Mouse (Mus musculus) adipocyte (in vitro differentiated cells): ENCODE results near the gene Clcn5.

Source experiments
- DNase-seq: peaks from one replicate; pipeline ENCODE4 v3.0.0-alpha.2; 2016; ENCODE audit warnings: low spot score

Clcn5 gene

GRCm38 (mm10) chrX:7319089-7319721, at the start of gene Clcn5:
Gene Clcn5 (minus strand): TSS chrX:7319358.
- peak; percentile 95 for DNase-seq

GRCm38 (mm10) chrX:7325455-7325854, 6.3 kb upstream of the Clcn5 start:
- DNase-seq, result no peak

GRCm38 (mm10) chrX:7322288-7322687, 3.1 kb upstream of the Clcn5 start:
- peak; percentile 72 for DNase-seq

GRCm38 (mm10) chrX:7320571-7320970, 1.4 kb upstream of the Clcn5 start:
- DNase-seq, result no peak

- DNase-seq, result peak; percentile 52
Observed at GRCm38 (mm10) chrX:7318551-7319025, 570 bp downstream of the Clcn5 start.

GRCm38 (mm10) chrX:7315115-7315514, 4.0 kb downstream of the Clcn5 start:
- DNase-seq, result no peak

- DNase-seq, result no peak
Observed at GRCm38 (mm10) chrX:7314645-7315044, 4.5 kb downstream of the Clcn5 start.

- DNase-seq, result peak; percentile 68
Observed at GRCm38 (mm10) chrX:7308242-7308641, 10.9 kb downstream of the Clcn5 start.

- DNase-seq, result no peak
Observed at GRCm38 (mm10) chrX:7306861-7307260, 12.3 kb downstream of the Clcn5 start.

GRCm38 (mm10) chrX:7292981-7293380, 26.2 kb downstream of the Clcn5 start:
- DNase-seq, result no peak

GRCm38 (mm10) chrX:7292151-7292768, 26.9 kb downstream of the Clcn5 start:
- DNase-seq, result no peak

GRCm38 (mm10) chrX:7288976-7289375, 30.2 kb downstream of the Clcn5 start:
- no peak for DNase-seq

GRCm38 (mm10) chrX:7287051-7287734, 32.0 kb downstream of the Clcn5 start:
- no peak for DNase-seq

- DNase-seq, result no peak
Observed at GRCm38 (mm10) chrX:7282636-7283035, 36.5 kb downstream of the Clcn5 start.

GRCm38 (mm10) chrX:7279722-7280121, 39.4 kb downstream of the Clcn5 start:
- DNase-seq, result no peak

GRCm38 (mm10) chrX:7276564-7276963, 42.6 kb downstream of the Clcn5 start:
- DNase-seq, result no peak

GRCm38 (mm10) chrX:7261149-7261548, 58.0 kb downstream of the Clcn5 start:
- no peak for DNase-seq

- DNase-seq, result no peak
Observed at GRCm38 (mm10) chrX:7260400-7261113, 58.6 kb downstream of the Clcn5 start.

GRCm38 (mm10) chrX:7259718-7260117, 59.4 kb downstream of the Clcn5 start:
- peak; percentile 14 for DNase-seq

GRCm38 (mm10) chrX:7256022-7256421, 63.1 kb downstream of the Clcn5 start:
- DNase-seq, result no peak

- DNase-seq, result no peak
Observed at GRCm38 (mm10) chrX:7204099-7204498, 115.1 kb downstream of the Clcn5 start.

- no peak for DNase-seq
Observed at GRCm38 (mm10) chrX:7203535-7203934, 115.6 kb downstream of the Clcn5 start.

- DNase-seq, result no peak
Observed at GRCm38 (mm10) chrX:7197833-7198232, 121.3 kb downstream of the Clcn5 start.
